7 mouse cellular contexts compared by ENCODE assay signal in genomic region chr17:31511792-31512495, GRCm38 (mm10). TPM values are rescaled to one million over a fixed set of nuclear protein-coding genes. Genes with fewer than 3 reads are reported as not detected.
DNase-seq lines count a peak whose midpoint lies in the region; ATAC-seq lines count a peak whose summit lies in the region.

No protein-coding gene starts in this region.

- H3K4me1 ChIP-seq in embryonic facial prominence, embryonic 10.5 days, result peaks cover 16% of the 10 kb centered on the region
- H3K4me1 ChIP-seq in limb, embryonic 11.5 days (ENCODE audit: control insufficient read depth, insufficient read depth, low read length), result no peaks in the 10 kb centered on the region
- H3K4me1 ChIP-seq in midbrain, embryonic 14.5 days (ENCODE audit: control insufficient read depth, insufficient read depth, low read length), result peaks cover 5% of the 10 kb centered on the region

- H3K36me3 ChIP-seq in embryonic facial prominence, embryonic 10.5 days (replicated peaks), result peaks cover 36% of the 10 kb centered on the region
- peaks cover 8% of the 10 kb centered on the region for H3K36me3 ChIP-seq in limb, embryonic 11.5 days (ENCODE audit: control insufficient read depth, insufficient read depth, low read length)
- H3K36me3 ChIP-seq in midbrain, embryonic 14.5 days (ENCODE audit: control insufficient read depth, insufficient read depth, low read length), result peaks cover 29% of the 10 kb centered on the region

- DNase-seq in adrenal gland, postnatal 10 days, result peak; percentile 91
- DNase-seq in embryonic facial prominence, embryonic 10.5 days (ENCODE audit: low spot score), result peak; percentile 94
- peak; percentile 98 for DNase-seq in heart, adult 11 months
- DNase-seq in kidney, adult 18-20 months, result peak; percentile 85
- DNase-seq in limb, embryonic 11.5 days (ENCODE audit: low spot score), result peak; percentile 93
- peak; percentile 97 for DNase-seq in midbrain, embryonic 14.5 days
- peak; percentile 74 to 76 for DNase-seq in spleen, adult 18-20 months

- under 1% methylated on average over 56 of the region's 56 CpGs for WGBS in embryonic facial prominence, embryonic 10.5 days
- under 1% methylated on average over 56 of the region's 56 CpGs for WGBS in limb, embryonic 11.5 days
- WGBS in midbrain, embryonic 14.5 days, result 0% methylated on average over 56 of the region's 56 CpGs

- peak; percentile 94 for ATAC-seq in limb, embryonic 11.5 days (ENCODE audit: insufficient number of reproducible peaks, low FRiP score, low TSS enrichment, low read depth)
- peak; percentile 93 for ATAC-seq in midbrain, embryonic 14.5 days (ENCODE audit: low FRiP score, low TSS enrichment)

- peak overlapping the region; percentile 49 for H3K4me2 ChIP-seq in limb, embryonic 11.5 days (ENCODE audit: low read depth, severe bottlenecking)
- H3K4me2 ChIP-seq in midbrain, embryonic 14.5 days (ENCODE audit: low read length), result peak overlapping the region; percentile 82

- H3K4me3 ChIP-seq in embryonic facial prominence, embryonic 10.5 days, result peak overlapping the region; percentile 92
- peak overlapping the region; percentile 67 for H3K4me3 ChIP-seq in limb, embryonic 11.5 days (ENCODE audit: low read depth, low read length)
- peak overlapping the region; percentile 83 for H3K4me3 ChIP-seq in midbrain, embryonic 14.5 days (replicated peaks; ENCODE audit: low read depth, low read length)

- peak overlapping the region; percentile 92 for H3K27ac ChIP-seq in embryonic facial prominence, embryonic 10.5 days (replicated peaks)
- peak overlapping the region; percentile 24 for H3K27ac ChIP-seq in limb, embryonic 11.5 days (replicated peaks; ENCODE audit: low read depth, low read length)
- peak overlapping the region; percentile 85 for H3K27ac ChIP-seq in midbrain, embryonic 14.5 days (replicated peaks; ENCODE audit: low read depth, low read length)

- peak overlapping the region; percentile 60 for H3K9ac ChIP-seq in limb, embryonic 11.5 days (ENCODE audit: low read length)
- H3K9ac ChIP-seq in midbrain, embryonic 14.5 days (replicated peaks; ENCODE audit: low read length), result peak overlapping the region; percentile 45

- H3K9me3 ChIP-seq in embryonic facial prominence, embryonic 10.5 days, result no peaks in the 10 kb centered on the region
- no peaks in the 10 kb centered on the region for H3K9me3 ChIP-seq in limb, embryonic 11.5 days (ENCODE audit: control insufficient read depth, low read length)
- no peaks in the 10 kb centered on the region for H3K9me3 ChIP-seq in midbrain, embryonic 14.5 days (ENCODE audit: control insufficient read depth, low read length)

- H3K27me3 ChIP-seq in embryonic facial prominence, embryonic 10.5 days (replicated peaks; ENCODE audit: low read depth, poor library complexity, severe bottlenecking), result no peaks in the 10 kb centered on the region
- H3K27me3 ChIP-seq in limb, embryonic 11.5 days (ENCODE audit: control insufficient read depth, insufficient read depth, low read length), result no peaks in the 10 kb centered on the region
- no peaks in the 10 kb centered on the region for H3K27me3 ChIP-seq in midbrain, embryonic 14.5 days (ENCODE audit: control insufficient read depth, insufficient read depth, low read length)

RNA-seq across cellular contexts. Expression of gene Wdr4, which starts 7.8 kb away (rescaled TPM):
- 10 to 100 TPM; 22.9 to 28.0 TPM for total RNA-seq in adrenal gland, postnatal 10 days (2021)
- polyA plus RNA-seq in embryonic facial prominence, embryonic 10.5 days (2016; fragmentation: Nextera tagmentation; extraction: Ambion mirVana), result 67.7 and 73.5 TPM in 2 replicates
- polyA plus RNA-seq in limb, embryonic 11.5 days (2014; fragmentation: Nextera tagmentation; extraction: Ambion mirVana), result 42.4 and 43.6 TPM in 2 replicates
- polyA plus RNA-seq in midbrain, embryonic 14.5 days (2014; fragmentation: Nextera tagmentation; extraction: Ambion mirVana), result 32.2 and 40.3 TPM in 2 replicates

RNA-seq across cellular contexts. Expression of gene Ndufv3, which starts 8.0 kb away (rescaled TPM):
- 100 to 1,000 TPM; 637 to 664 TPM for total RNA-seq in adrenal gland, postnatal 10 days (2021)
- polyA plus RNA-seq in embryonic facial prominence, embryonic 10.5 days (2016; fragmentation: Nextera tagmentation; extraction: Ambion mirVana), result 242 and 244 TPM in 2 replicates
- polyA plus RNA-seq in limb, embryonic 11.5 days (2014; fragmentation: Nextera tagmentation; extraction: Ambion mirVana), result 201 and 210 TPM in 2 replicates
- 419 and 525 TPM in 2 replicates for polyA plus RNA-seq in midbrain, embryonic 14.5 days (2014; fragmentation: Nextera tagmentation; extraction: Ambion mirVana)

RNA-seq across cellular contexts. Expression of gene Pknox1, which starts 52.6 kb away (rescaled TPM):
- total RNA-seq in adrenal gland, postnatal 10 days (2021), result 10 to 100 TPM; 15.4 to 21.8 TPM
- polyA plus RNA-seq in embryonic facial prominence, embryonic 10.5 days (2016; fragmentation: Nextera tagmentation; extraction: Ambion mirVana), result 22.9 and 25.1 TPM in 2 replicates
- polyA plus RNA-seq in limb, embryonic 11.5 days (2014; fragmentation: Nextera tagmentation; extraction: Ambion mirVana), result 37.9 and 39.7 TPM in 2 replicates
- polyA plus RNA-seq in midbrain, embryonic 14.5 days (2014; fragmentation: Nextera tagmentation; extraction: Ambion mirVana), result 21.1 and 26.0 TPM in 2 replicates

Comparison
In these comparisons a context has a peak if more than half of its experiments do, and no peak if none do; other contexts are left out.
1. Peak in every context shown above with its lines: DNase-seq, ATAC-seq, H3K4me3 ChIP-seq and H3K27ac ChIP-seq.
2. H3K27ac ChIP-seq: peak in every context shown above with its lines; median percentile 92 in embryonic facial prominence, embryonic 10.5 days; 85 in midbrain, embryonic 14.5 days; 24 in limb, embryonic 11.5 days.